Mouse (Mus musculus): ENCODE data around the gene Myg1. TPM values are rescaled to one million over a fixed set of nuclear protein-coding genes. Genes with fewer than 3 reads are reported as not detected.

Myg1 gene
- total and polyA plus RNA-seq, 3 experiments = 105 to 132 (median 121) TPM

DNA sequence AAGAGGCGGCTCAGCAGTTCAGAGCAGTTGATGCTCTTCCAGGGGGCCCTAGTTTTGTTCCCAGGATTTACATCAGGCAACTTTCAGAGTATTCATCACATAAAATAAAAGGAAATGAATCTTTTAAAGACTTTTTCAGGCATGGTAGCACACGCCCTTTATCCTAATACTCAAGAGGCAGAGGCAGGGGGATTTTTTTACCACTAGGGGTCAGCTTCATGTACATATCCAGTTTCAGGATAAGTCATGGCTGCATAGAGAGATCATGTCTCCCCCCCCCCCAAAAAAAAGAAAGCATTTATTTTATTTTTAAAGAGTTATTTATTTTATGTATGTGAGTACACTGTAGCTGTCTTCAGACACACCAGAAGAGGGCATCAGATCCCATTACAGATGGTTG is 22.5 kb downstream of the Myg1 start:
- Histone ChIP-seq H3K79me2 (replicated peaks; ENCODE audit: control insufficient read depth, extremely low read depth, insufficient read depth, poor library complexity, severe bottlenecking) (peaks cover 12% of the 10 kb centered on the region), H3K4me3 (replicated peaks in 1 of 3; ENCODE audit: low read depth in 2 of 3, low read length in 2 of 3, poor library complexity in 1 of 3) (no peak overlapping the region), H3K9me3 (replicated peaks; ENCODE audit: low read length) (peaks cover 13% of the 10 kb centered on the region), H3K4me2 (ENCODE audit: insufficient read depth, low read depth, poor library complexity, severe bottlenecking) (no peak overlapping the region), H3K27me3 (replicated peaks) (peaks cover 24% of the 10 kb centered on the region), H3K27ac (ENCODE audit: insufficient read depth, low read depth) (no peak overlapping the region), H3K4me1 (ENCODE audit: control insufficient read depth in 1 of 2, insufficient read depth in 2 of 2) (peaks cover 10 to 14% of the 10 kb centered on the region in 2 experiments; a peak in 3 of 4 replicates), H3K9ac (ENCODE audit: insufficient read depth, low read depth) (no peak overlapping the region), H3K36me3 (replicated peaks in 1 of 2; ENCODE audit: control insufficient read depth in 1 of 2, insufficient read depth in 1 of 2, low read length in 1 of 2) (peaks cover under 1 to 1% of the 10 kb centered on the region in 2 experiments)
- in situ Hi-C loops (cut with MboI; ENCODE audit: low pct_ligation_motif_present, low pct_unique_long_range_greater_than_20kb, low sequenced_read_pairs) = no loop called here
- dilution Hi-C loops (cut with MboI; ENCODE audit: extremely low pct_ligation_motif_present, extremely low pct_unique_long_range_greater_than_20kb, low sequenced_read_pairs) = no loop called here
- TF ChIP-seq MAZ (IDR thresholded peaks at IDR 0.05; ENCODE audit: low read depth, low read length) (no peak), CTCF (conservative IDR thresholded peaks at IDR 0.05 in 1 of 2, IDR thresholded peaks at IDR 0.05 in 1 of 2; ENCODE audit: low read depth in 2 of 2, low read length in 2 of 2) (peak in 1 of 2 experiments; percentile 43; a peak in 2 of 4 replicates), MYC (IDR thresholded peaks at IDR 0.05; ENCODE audit: low read depth, low read length) (no peak), SMC3 (IDR thresholded peaks at IDR 0.05; ENCODE audit: low read depth, low read length) (no peak)
- no peak for DNase-seq (ENCODE audit: extremely low read depth)

DNA sequence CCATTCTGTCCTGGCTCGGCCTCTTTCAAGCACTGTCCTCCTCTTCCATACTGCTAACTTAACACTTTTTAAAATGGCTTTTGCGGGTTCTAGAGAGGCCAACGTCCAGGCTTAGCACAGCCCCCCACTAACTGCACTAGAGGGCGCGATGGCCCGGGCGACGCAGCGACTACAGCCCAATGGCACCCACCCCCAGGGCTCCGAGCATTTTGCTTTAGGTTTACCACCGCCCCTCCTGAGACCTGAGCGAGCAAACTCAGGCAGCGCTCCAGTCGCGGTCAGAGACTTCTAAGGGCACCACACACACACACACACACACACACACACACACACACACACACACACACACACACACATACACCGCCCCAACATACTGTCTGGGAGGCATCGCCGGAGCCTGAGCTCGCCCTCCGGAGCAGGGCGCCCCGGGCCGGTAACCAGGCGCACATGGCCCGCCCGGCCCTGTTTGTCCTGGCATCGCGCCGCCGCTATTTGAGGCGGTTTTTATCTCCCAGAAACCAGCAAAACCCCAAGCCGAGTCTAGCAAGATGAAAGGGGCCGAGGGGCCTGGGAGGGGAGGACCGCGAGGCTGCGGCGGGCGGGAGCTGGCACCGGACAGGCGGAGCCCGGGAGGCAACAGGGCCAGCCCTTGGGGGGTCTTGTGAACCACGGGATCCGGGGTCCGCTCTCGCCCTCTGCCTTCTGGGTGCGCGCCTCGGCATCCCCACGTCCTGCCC is 23.8 kb downstream of the Myg1 start:
- H3K27me3 ChIP-seq (replicated peaks) = peaks cover 35% of the 10 kb centered on the region
- in situ Hi-C loops (cut with MboI; ENCODE audit: low pct_ligation_motif_present, low pct_unique_long_range_greater_than_20kb, low sequenced_read_pairs) (no loop called here), dilution Hi-C loops (cut with MboI; ENCODE audit: extremely low pct_ligation_motif_present, extremely low pct_unique_long_range_greater_than_20kb, low sequenced_read_pairs) (no loop called here)
- no peaks in the 10 kb centered on the region for H3K36me3 ChIP-seq (replicated peaks in 1 of 2; ENCODE audit: control insufficient read depth in 1 of 2, insufficient read depth in 1 of 2, low read length in 1 of 2)
- no peak for DNase-seq (ENCODE audit: extremely low read depth)
- H3K4me2 ChIP-seq (ENCODE audit: insufficient read depth, low read depth, poor library complexity, severe bottlenecking) = no peak overlapping the region
- no peak for TF ChIP-seq USF2 (conservative IDR thresholded peaks at IDR 0.05; ENCODE audit: low read depth, low read length)
- TF ChIP-seq SMC3 (IDR thresholded peaks at IDR 0.05; ENCODE audit: low read depth, low read length) = no peak
- TF ChIP-seq TCF12 (IDR thresholded peaks at IDR 0.05; ENCODE audit: low read depth, low read length) = no peak
- TF ChIP-seq KAT2A (IDR thresholded peaks at IDR 0.05; ENCODE audit: insufficient replicate concordance, low read length) = no peak
- TF ChIP-seq MAX (IDR thresholded peaks at IDR 0.05; ENCODE audit: low read length) = no peak
- TF ChIP-seq MYC (IDR thresholded peaks at IDR 0.05; ENCODE audit: low read depth, low read length) = no peak
- TF ChIP-seq BHLHE40 (IDR thresholded peaks at IDR 0.05; ENCODE audit: low read depth, low read length) = no peak
- no peak for TF ChIP-seq E2F4 (IDR thresholded peaks at IDR 0.05; ENCODE audit: insufficient replicate concordance, low read depth, low read length)
- TF ChIP-seq POLR2A (IDR thresholded peaks at IDR 0.05; ENCODE audit: low read depth, low read length) = no peak
- TF ChIP-seq ZMIZ1 (IDR thresholded peaks at IDR 0.05; ENCODE audit: low read depth, low read length) = no peak
- TF ChIP-seq PAX5 (IDR thresholded peaks at IDR 0.05; ENCODE audit: low read length) = no peak
- TF ChIP-seq CTCF (conservative IDR thresholded peaks at IDR 0.05 in 1 of 2, IDR thresholded peaks at IDR 0.05 in 1 of 2; ENCODE audit: low read depth in 2 of 2, low read length in 2 of 2) = no peak
- TF ChIP-seq MAFK (IDR thresholded peaks at IDR 0.05; ENCODE audit: insufficient replicate concordance, low read length) = no peak
- no peak for TF ChIP-seq ELF1 (IDR thresholded peaks at IDR 0.05; ENCODE audit: low read depth, low read length)
- no peak for TF ChIP-seq UBTF (IDR thresholded peaks at IDR 0.05; ENCODE audit: low read depth, low read length)
- no peak for TF ChIP-seq RAD21 (IDR thresholded peaks at IDR 0.05; ENCODE audit: low read depth, low read length)
- TF ChIP-seq ZC3H11A (IDR thresholded peaks at IDR 0.05; ENCODE audit: low read depth, low read length) = no peak
- H3K4me1 ChIP-seq (ENCODE audit: control insufficient read depth in 1 of 2, insufficient read depth in 2 of 2) = peaks cover 6 to 10% of the 10 kb centered on the region in 2 experiments; a peak in 2 of 4 replicates
- H3K9me3 ChIP-seq (replicated peaks; ENCODE audit: low read length) = peaks cover 13% of the 10 kb centered on the region
- no peak overlapping the region for H3K27ac ChIP-seq (ENCODE audit: insufficient read depth, low read depth)
- no peaks in the 10 kb centered on the region for H3K79me2 ChIP-seq (replicated peaks; ENCODE audit: control insufficient read depth, extremely low read depth, insufficient read depth, poor library complexity, severe bottlenecking)
- H3K9ac ChIP-seq (ENCODE audit: insufficient read depth, low read depth) = no peak overlapping the region
- no peak overlapping the region for H3K4me3 ChIP-seq (replicated peaks in 1 of 3; ENCODE audit: low read depth in 2 of 3, low read length in 2 of 3, poor library complexity in 1 of 3)
